Mouse (Mus musculus): ENCODE data around the gene Dad1. TPM values are rescaled to one million over a fixed set of nuclear protein-coding genes. Genes with fewer than 3 reads are reported as not detected.

Gene Dad1
- polyA plus RNA-seq (2012; ENCODE audit: insufficient read depth, insufficient read length, missing spikeins), result 121 and 130 TPM in 2 replicates

DNA sequence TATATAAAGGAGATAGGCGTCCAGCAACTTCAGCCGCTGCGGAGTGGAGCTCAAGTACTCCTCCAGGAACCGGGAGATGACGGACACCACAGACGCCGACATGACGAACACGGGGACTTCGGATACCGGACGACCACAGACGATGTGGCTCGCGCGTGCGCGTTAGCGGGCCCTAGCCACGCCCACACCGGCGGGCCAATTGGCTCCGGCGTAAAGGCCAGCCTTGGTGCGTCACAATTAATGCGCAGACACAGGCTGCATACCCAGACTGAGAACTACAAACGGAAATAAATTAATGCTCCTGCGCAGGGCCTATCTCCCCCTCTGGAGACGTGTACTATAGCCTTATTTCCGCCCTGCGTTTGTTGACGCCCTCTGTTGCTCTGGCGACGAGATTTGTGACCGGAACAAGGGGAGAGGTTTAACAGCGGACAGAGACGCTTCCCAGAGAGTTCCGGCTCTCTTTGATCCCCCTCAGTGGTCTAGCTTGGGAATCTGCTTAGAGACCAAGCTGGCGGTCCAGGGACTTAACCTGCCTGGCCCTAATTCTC, at the start of gene Dad1, which contains the start of gene Abhd4:
Gene Dad1 (minus strand): TSS at position 364 of the 551 bp plus-strand sequence.
Gene Abhd4 (plus strand): TSS at position 448 of the 551 bp plus-strand sequence.
- TF ChIP-seq POLR2A (IDR thresholded peaks at IDR 0.05; ENCODE audit: borderline replicate concordance, low read depth, low read length) (no peak; the same call in 1 of the 2 replicates), CTCF (IDR thresholded peaks at IDR 0.05; ENCODE audit: low read depth, low read length) (no peak)
- peak within 1 kb of the TSS; percentile 76 for H3K27ac ChIP-seq (ENCODE audit: insufficient read depth, low read depth, low read length)
- H3K4me1 ChIP-seq (ENCODE audit: control insufficient read depth, insufficient read depth, low read length), result peaks cover 33% of the 10 kb centered on the region
- peak within 1 kb of the TSS; percentile 68 for H3K4me3 ChIP-seq (ENCODE audit: insufficient read depth, low read length)

DNA sequence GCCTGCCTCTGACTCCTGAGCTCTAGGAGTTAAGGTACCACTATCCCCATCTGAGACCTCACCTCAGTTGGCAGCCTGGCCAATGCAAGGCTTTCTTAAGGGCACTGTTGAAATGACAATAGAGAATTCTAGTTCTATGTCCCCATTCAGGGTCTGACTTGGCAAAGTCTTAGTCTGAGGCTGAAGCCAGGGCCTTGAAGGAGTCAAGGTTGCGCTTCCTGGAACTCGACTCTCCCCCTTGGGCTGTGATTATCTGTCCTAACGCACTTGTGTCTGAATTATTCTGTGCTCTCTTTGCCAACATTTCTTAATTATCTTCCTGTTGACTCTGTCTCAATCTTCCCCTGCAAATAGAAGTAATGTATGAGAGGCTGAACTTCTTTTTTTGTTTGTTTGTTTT, 46.8 kb upstream of the Dad1 start:
- TF ChIP-seq CTCF (IDR thresholded peaks at IDR 0.05; ENCODE audit: low read depth, low read length) (no peak), POLR2A (IDR thresholded peaks at IDR 0.05; ENCODE audit: borderline replicate concordance, low read depth, low read length) (no peak)

DNA sequence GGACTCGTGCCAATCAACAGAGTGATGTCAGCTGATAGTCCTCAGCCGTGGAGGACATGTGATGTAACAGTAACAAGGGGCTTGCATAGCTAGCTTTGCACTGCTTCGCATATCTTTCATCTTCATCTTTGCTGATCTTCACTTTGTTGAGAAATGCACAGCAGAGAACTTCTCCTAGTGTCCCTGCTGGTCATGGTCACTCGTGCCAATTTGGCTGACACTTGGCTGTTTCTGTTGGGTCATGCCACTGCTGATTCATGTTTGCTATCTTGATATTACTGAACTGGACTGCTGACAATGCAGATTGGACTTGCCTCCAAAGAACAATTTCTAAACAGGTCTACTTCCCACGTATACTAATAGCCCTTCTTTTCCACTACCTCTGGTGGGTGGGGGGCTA, 46.2 kb upstream of the Dad1 start:
- Histone ChIP-seq H3K4me1 (ENCODE audit: control insufficient read depth, insufficient read depth, low read length) (no peaks in the 10 kb centered on the region), H3K27ac (ENCODE audit: insufficient read depth, low read depth, low read length) (no peak overlapping the region), H3K4me3 (ENCODE audit: insufficient read depth, low read length) (no peak overlapping the region)
- TF ChIP-seq CTCF (IDR thresholded peaks at IDR 0.05; ENCODE audit: low read depth, low read length) (no peak), POLR2A (IDR thresholded peaks at IDR 0.05; ENCODE audit: borderline replicate concordance, low read depth, low read length) (no peak)

More for the DNA sequence above, 46.8 kb upstream of the Dad1 start:
- no peak overlapping the region for H3K4me3 ChIP-seq (ENCODE audit: insufficient read depth, low read length)
- no peaks in the 10 kb centered on the region for H3K4me1 ChIP-seq (ENCODE audit: control insufficient read depth, insufficient read depth, low read length)
- H3K27ac ChIP-seq (ENCODE audit: insufficient read depth, low read depth, low read length), result no peak overlapping the region

DNA sequence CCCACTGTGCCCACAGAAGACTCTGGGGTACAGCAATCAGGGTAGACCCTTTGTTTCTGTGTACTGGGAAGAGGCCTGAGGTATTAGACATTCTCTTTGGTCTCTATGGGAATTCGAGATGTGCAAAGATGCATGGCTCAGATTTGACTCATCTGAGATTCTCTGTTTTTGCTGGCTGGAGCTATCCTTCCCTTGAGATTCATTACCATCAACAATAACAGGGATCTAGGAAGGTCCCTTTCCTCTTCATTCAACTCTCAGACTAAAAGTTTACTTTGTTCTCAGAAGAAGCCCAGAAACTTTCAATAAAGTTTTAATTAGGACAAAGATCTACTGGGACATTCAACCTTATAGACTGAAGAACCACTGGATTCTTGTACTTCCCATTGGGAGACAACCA, 30.9 kb upstream of the Dad1 start, which contains the start of gene Olfr49:
Gene Olfr49 (minus strand): TSS at position 101 of the 400 bp plus-strand sequence.
- no peak within 1 kb of the TSS for H3K27ac ChIP-seq (ENCODE audit: insufficient read depth, low read depth, low read length)
- no peak for TF ChIP-seq CTCF (IDR thresholded peaks at IDR 0.05; ENCODE audit: low read depth, low read length)
- TF ChIP-seq POLR2A (IDR thresholded peaks at IDR 0.05; ENCODE audit: borderline replicate concordance, low read depth, low read length), result no peak
- H3K4me3 ChIP-seq (ENCODE audit: insufficient read depth, low read length), result no peak within 1 kb of the TSS
- H3K4me1 ChIP-seq (ENCODE audit: control insufficient read depth, insufficient read depth, low read length), result no peaks in the 10 kb centered on the region

DNA sequence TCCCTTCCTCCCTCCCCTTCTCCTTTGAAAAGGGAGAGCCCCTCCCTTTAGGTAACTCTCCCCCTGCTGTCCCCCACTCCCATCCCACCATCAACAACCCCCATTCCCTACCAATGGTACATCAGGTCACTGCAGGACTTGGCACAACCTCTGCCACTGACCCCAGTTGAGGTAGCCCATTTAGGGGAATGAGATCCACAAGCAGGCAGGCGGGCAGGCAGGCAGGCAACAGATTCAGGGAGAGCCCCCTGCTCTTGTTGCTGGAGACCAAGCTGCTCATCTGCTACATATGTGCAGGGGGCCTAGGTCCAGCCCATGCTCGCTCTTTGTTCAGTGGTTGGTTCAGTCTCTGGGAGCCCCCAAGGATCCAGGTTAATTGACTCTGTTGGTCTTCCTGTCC, 22.5 kb upstream of the Dad1 start:
- Histone ChIP-seq H3K4me1 (ENCODE audit: control insufficient read depth, insufficient read depth, low read length) (no peaks in the 10 kb centered on the region), H3K27ac (ENCODE audit: insufficient read depth, low read depth, low read length) (no peak overlapping the region), H3K4me3 (ENCODE audit: insufficient read depth, low read length) (no peak overlapping the region)
- TF ChIP-seq CTCF (IDR thresholded peaks at IDR 0.05; ENCODE audit: low read depth, low read length) (no peak), POLR2A (IDR thresholded peaks at IDR 0.05; ENCODE audit: borderline replicate concordance, low read depth, low read length) (no peak)

DNA sequence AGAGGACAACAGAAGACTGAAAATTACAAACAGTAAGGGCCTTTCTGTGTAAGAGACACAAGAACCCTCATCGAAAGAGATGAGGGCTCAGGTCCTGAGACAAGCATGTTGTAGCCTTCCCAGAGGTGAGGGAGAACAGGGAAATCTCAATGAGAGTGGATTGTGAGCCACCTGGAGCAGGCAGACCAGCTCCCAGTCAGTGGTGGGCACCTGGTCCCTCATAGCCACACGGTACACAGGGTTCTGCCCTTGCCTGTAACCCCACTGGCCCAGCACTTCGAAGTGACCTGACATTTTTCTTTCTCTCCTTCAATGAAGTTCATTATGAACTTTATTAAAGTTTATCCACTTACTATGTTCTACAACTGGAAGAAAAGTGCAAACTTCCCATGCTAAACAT, 18.8 kb upstream of the Dad1 start:
- no peak for TF ChIP-seq POLR2A (IDR thresholded peaks at IDR 0.05; ENCODE audit: borderline replicate concordance, low read depth, low read length)
- TF ChIP-seq CTCF (IDR thresholded peaks at IDR 0.05; ENCODE audit: low read depth, low read length), result no peak
- no peaks in the 10 kb centered on the region for H3K4me1 ChIP-seq (ENCODE audit: control insufficient read depth, insufficient read depth, low read length)
- H3K4me3 ChIP-seq (ENCODE audit: insufficient read depth, low read length), result no peak overlapping the region
- H3K27ac ChIP-seq (ENCODE audit: insufficient read depth, low read depth, low read length), result no peak overlapping the region

DNA sequence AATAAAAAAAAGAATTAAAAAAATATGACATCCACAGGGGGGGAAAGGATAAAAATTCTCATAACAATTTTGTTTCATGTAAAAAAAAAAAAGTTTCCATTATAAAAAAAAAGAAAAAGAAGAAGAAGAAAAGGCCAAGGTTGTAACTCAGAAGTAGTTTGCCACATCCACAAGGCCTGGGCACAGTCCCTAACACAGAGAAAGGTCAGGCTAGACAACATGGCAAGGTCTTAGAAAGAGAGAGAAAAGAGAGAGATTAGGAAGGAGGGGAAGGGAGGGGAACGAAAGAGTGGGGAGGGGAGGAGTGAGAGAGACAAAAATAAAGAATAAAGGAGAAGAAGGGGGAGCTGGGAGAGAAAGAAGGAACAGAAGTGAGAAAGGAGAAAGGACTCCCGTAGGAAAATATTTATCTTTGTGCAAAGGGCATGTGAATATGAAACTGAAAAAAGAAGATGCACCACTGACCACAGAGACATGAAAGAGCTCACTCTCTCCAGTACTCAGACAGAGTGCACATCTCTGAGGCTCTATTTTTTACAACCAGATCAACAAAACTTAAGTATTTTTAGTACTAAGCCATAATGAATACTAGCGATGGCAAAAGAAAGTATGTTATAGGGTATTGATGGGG, 18.2 kb upstream of the Dad1 start:
- no peak for TF ChIP-seq CTCF (IDR thresholded peaks at IDR 0.05; ENCODE audit: low read depth, low read length)
- no peak for TF ChIP-seq POLR2A (IDR thresholded peaks at IDR 0.05; ENCODE audit: borderline replicate concordance, low read depth, low read length)
- H3K4me3 ChIP-seq (ENCODE audit: insufficient read depth, low read length), result no peak overlapping the region

DNA sequence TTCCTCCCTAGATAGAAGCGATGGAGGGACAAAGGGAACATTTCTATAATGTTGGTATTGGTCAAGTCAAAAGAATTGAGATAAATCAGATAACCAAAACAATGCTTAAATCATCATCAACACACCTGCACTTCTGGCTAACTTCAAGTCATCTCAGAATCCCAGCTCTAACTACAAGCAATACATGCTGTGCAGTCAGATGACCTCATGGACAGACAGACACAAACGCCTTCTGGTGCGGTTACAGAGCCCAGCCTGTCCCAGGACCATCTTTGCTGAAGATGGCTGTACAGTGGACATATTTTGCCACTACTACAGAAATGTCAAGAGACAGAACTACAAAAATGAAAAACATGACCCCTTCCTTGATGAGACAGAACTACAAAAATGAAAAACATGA, 16.5 kb upstream of the Dad1 start:
- TF ChIP-seq POLR2A (IDR thresholded peaks at IDR 0.05; ENCODE audit: borderline replicate concordance, low read depth, low read length), result no peak
- no peak for TF ChIP-seq CTCF (IDR thresholded peaks at IDR 0.05; ENCODE audit: low read depth, low read length)
- no peak overlapping the region for H3K27ac ChIP-seq (ENCODE audit: insufficient read depth, low read depth, low read length)
- H3K4me1 ChIP-seq (ENCODE audit: control insufficient read depth, insufficient read depth, low read length), result no peaks in the 10 kb centered on the region
- H3K4me3 ChIP-seq (ENCODE audit: insufficient read depth, low read length), result no peak overlapping the region

More for the DNA sequence above, 18.2 kb upstream of the Dad1 start:
- Histone ChIP-seq H3K27ac (ENCODE audit: insufficient read depth, low read depth, low read length) (no peak overlapping the region), H3K4me1 (ENCODE audit: control insufficient read depth, insufficient read depth, low read length) (no peaks in the 10 kb centered on the region)

DNA sequence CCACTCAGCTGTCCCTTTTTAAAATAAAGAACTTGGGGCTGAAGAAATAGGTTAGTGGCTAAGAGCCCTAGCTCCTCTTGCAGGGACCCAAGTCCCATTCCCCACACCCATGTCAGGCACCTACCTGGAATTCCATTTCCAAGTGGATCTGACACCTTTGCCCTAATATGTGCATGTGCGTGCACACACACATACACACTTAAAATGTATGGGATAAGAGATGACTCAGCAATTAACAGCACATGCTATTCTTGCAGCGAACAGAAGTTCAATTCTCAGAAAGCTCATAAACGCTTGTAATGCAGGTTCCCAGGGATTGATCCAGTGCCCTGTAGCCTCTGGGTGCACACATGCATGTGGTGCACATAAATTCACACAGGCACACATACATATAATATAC, 15.7 kb upstream of the Dad1 start:
- TF ChIP-seq POLR2A (IDR thresholded peaks at IDR 0.05; ENCODE audit: borderline replicate concordance, low read depth, low read length), result no peak
- Histone ChIP-seq H3K27ac (ENCODE audit: insufficient read depth, low read depth, low read length) (no peak overlapping the region), H3K4me1 (ENCODE audit: control insufficient read depth, insufficient read depth, low read length) (no peaks in the 10 kb centered on the region), H3K4me3 (ENCODE audit: insufficient read depth, low read length) (no peak overlapping the region)

DNA sequence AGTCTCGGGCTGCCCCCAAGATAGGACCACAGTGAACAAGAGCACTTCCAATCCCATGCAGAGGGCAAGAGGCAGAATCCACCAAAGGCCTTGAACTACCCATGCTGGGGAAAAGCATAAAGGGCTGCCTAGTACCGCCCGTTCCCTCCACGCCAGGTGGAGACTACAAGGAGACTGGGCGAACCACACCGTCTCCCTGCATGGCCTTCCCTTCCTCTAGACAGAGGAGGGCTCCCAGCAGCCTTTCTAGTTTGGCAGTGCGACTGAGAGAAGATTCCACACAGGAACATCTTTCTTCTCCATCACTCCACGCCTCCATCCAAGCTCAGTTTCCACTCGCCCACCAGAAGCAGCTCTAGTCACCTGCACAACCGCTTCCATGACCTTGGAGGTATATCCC, 14.1 kb upstream of the Dad1 start:
- Histone ChIP-seq H3K4me3 (ENCODE audit: insufficient read depth, low read length) (no peak overlapping the region), H3K27ac (ENCODE audit: insufficient read depth, low read depth, low read length) (no peak overlapping the region), H3K4me1 (ENCODE audit: control insufficient read depth, insufficient read depth, low read length) (no peaks in the 10 kb centered on the region)
- TF ChIP-seq POLR2A (IDR thresholded peaks at IDR 0.05; ENCODE audit: borderline replicate concordance, low read depth, low read length) (no peak), CTCF (IDR thresholded peaks at IDR 0.05; ENCODE audit: low read depth, low read length) (no peak)

All from bone marrow macrophage, adult 2 months (primary cell).